Mouse (Mus musculus) testis, adult 2 months (tissue): ENCODE measurements at regions not wholly inside any gene's neighbourhood (a gene's known extent, or its start where the extent isn't known, plus 50 kb on each side); places are given as distances from the start of the nearest gene placed in this dataset.

Experiments
- CTCF ChIP-seq: fragments of 200-500 bp; IDR thresholded peaks from 2 replicates; pipeline ENCODE4 v1.5.1; 2012; ENCODE audit warnings: low read depth, mild to moderate bottlenecking, inconsistent platforms, low read length, moderate library complexity; ENCODE audit not compliant: control insufficient read depth, insufficient read depth, insufficient replicate concordance
- POLR2A ChIP-seq: fragments of 200-500 bp; IDR thresholded peaks from 2 replicates; pipeline ENCODE4 v1.6.1; 2012; ENCODE audit warnings: low read depth, mild to moderate bottlenecking, inconsistent platforms, low read length, moderate library complexity; ENCODE audit not compliant: control insufficient read depth

- TF ChIP-seq CTCF (no peak), POLR2A (no peak)
Observed at GRCm38 (mm10) chr16:95918651-95919425, 71.9 kb downstream of the Psmg1 start.
